Mouse (Mus musculus): ENCODE results near the gene Rlf. TPM values are rescaled to one million over a fixed set of nuclear protein-coding genes. Genes with fewer than 3 reads are reported as not detected.
"Not testable (repeated sequence)": the region's sequence is repeated elsewhere in the genome, so short reads cannot be mapped to it uniquely, and the experiment has no call there.

Rlf gene
- polyA plus RNA-seq, 1 experiment from 2014 or later: 34.4 TPM

DNA sequence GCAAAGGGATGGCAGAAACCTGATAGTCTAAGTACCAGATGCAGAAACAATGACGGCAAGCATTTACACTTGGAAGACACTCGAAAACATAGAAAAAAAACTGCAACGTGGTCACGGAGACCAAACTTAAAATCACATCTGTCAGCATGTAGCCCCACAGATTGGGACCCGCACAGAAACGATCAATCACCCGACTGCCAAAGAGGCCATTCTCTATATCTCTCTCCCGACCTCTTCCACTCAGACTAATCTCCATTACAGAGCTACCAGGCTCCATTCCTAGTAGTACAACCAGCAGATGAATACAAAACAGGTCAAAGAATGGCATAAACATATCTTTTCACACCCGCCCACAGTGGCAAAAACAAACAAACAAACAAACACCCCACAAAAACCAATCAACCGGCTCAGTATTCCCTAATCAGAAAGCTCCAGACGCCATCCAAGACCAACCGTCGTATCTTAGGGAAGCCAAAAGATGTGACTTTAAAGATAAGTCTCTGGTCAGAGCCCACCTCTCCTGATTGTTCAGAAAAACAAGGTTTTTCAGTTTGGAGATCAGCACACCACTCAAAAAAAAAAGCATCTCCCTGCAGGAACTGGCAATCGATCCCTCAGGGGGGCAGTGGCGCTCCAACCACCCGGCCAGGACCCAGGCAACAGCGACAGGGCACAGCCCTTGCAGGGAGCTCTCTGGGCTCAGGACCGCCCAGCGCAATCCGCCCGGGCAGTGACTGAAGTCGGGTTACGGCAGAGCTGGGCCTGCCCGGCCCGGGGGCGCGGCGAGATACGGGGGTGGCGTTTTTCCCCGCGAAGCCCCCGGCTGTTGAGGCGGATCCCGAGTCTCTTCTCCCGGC lies 720 bp downstream of the Rlf start:
- H3K9me3 ChIP-seq: no peaks in the 10 kb centered on the region
- no peaks in the 10 kb centered on the region for H3K36me3 ChIP-seq
- H3K9ac ChIP-seq: peak overlapping the region; percentile 87
- H3K4me3 ChIP-seq: peak overlapping the region; percentile 71
- H3K4me1 ChIP-seq: peaks cover 16% of the 10 kb centered on the region
- H3K27ac ChIP-seq: peak overlapping the region; percentile 72; the same call in 1 of the 2 replicates
- 2% methylated on average over 36 of the region's 36 CpGs for WGBS
- H3K4me2 ChIP-seq (replicated peaks): peak overlapping the region; percentile 82
- ATAC-seq (ENCODE audit: low FRiP score, low read depth): peak; percentile 88
- no peaks in the 10 kb centered on the region for H3K27me3 ChIP-seq (replicated peaks)

DNA sequence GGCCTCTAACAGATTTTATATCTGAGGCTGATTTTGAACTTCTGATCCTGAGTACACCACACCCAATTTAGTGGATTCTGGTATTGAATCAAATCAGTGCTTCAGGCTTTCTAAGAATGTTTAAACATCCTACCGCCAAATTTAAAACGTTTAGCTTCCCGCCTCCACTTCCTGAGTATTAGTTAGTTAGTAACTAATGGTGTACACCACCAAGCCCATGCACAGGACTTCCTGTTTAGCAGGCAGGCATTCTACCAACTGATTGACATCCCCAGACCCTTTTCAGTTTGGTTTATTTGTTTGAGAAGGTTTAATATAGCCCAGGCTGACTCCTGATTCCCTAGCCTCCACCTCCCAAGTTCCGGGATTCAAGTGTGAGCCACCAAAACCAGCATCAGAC lies 6.0 kb downstream of the Rlf start:
- ATAC-seq (ENCODE audit: low FRiP score, low read depth): no peak
- Histone ChIP-seq H3K27me3 (replicated peaks) (no peaks in the 10 kb centered on the region), H3K4me2 (replicated peaks) (no peak overlapping the region), H3K4me3 (no peak overlapping the region), H3K9ac (no peak overlapping the region), H3K27ac (no peak overlapping the region), H3K9me3 (no peaks in the 10 kb centered on the region), H3K4me1 (peaks cover 13% of the 10 kb centered on the region), H3K36me3 (no peaks in the 10 kb centered on the region)
- WGBS: 92% methylated on average over 4 of the region's 4 CpGs

DNA sequence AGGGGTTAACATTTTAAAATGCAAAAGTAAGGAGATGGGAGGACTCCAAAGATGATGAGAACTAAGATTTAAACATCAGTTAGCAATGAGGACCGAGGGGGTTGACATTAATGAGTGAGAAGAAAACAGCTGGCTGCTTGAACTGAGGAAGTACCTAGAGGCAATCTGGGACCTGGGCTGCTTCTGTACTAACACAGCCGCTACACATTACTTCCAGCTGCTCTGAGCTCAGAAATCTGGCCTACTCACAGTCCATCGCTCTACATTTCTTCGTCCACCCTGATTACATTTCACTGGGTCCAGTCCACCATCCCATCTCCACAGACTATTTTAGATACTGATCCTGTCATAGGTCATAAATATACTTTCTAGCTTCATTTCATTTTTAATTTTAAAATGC lies 17.0 kb downstream of the Rlf start:
- Histone ChIP-seq H3K4me3 (no peak overlapping the region), H3K27me3 (replicated peaks) (no peaks in the 10 kb centered on the region), H3K4me1 (no peaks in the 10 kb centered on the region), H3K9ac (no peak overlapping the region), H3K36me3 (no peaks in the 10 kb centered on the region), H3K9me3 (no peaks in the 10 kb centered on the region), H3K4me2 (replicated peaks) (no peak overlapping the region), H3K27ac (no peak overlapping the region)
- WGBS: 90% methylated on average over 4 of the region's 4 CpGs
- ATAC-seq (ENCODE audit: low FRiP score, low read depth): no peak

DNA sequence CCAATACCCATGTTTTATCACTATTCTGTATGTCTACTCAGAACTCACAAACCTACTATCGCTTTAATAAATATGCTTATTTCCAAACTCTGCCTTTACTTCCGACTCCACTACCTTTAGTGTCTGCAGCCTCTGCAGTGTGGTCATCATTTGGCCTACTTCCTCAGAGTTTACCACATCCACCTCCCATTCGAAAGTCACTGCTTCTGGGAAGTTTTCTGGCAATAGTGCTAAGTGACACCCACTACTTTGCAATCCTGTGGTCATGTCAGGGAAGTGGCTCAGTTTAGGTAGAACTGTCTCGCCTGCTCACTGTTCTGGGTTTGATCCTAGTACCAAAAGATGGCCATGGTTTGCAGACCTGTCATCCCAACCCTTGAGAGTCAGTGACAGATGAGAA lies 17.9 kb downstream of the Rlf start:
- H3K4me3 ChIP-seq: no peak overlapping the region
- H3K9ac ChIP-seq: no peak overlapping the region
- ATAC-seq (ENCODE audit: low FRiP score, low read depth): no peak
- H3K4me1 ChIP-seq: no peaks in the 10 kb centered on the region
- 94% methylated on average over 4 of the region's 4 CpGs for WGBS
- no peak overlapping the region for H3K4me2 ChIP-seq (replicated peaks)
- no peak overlapping the region for H3K27ac ChIP-seq
- no peaks in the 10 kb centered on the region for H3K36me3 ChIP-seq
- H3K9me3 ChIP-seq: no peaks in the 10 kb centered on the region
- no peaks in the 10 kb centered on the region for H3K27me3 ChIP-seq (replicated peaks)

DNA sequence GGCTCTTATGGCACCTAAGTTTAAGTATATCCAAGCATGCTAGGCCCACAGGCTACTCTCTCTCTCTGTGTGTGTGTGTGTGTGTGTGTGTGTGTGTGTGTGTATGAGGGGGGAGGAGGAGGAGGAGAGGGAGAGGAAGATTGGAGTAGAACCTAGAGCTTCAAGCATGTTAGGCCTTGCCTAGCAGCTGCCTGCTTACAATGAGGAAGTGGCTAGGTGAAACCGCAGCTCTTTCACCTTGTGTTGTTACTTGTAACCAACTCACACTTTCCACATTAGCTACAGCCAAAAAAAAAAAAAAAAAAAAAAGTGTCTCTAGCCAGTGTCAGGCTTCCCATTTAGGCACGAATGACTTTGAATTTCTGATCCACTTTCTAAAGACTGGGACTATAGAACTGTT lies 18.7 kb downstream of the Rlf start:
- Histone ChIP-seq H3K4me3 (no peak overlapping the region), H3K4me2 (replicated peaks) (no peak overlapping the region), H3K36me3 (no peaks in the 10 kb centered on the region), H3K9me3 (no peaks in the 10 kb centered on the region), H3K27ac (no peak overlapping the region), H3K4me1 (no peaks in the 10 kb centered on the region), H3K27me3 (replicated peaks) (no peaks in the 10 kb centered on the region), H3K9ac (no peak overlapping the region)
- WGBS: 97% methylated on average over 2 of the region's 2 CpGs
- no peak for ATAC-seq (ENCODE audit: low FRiP score, low read depth)

DNA sequence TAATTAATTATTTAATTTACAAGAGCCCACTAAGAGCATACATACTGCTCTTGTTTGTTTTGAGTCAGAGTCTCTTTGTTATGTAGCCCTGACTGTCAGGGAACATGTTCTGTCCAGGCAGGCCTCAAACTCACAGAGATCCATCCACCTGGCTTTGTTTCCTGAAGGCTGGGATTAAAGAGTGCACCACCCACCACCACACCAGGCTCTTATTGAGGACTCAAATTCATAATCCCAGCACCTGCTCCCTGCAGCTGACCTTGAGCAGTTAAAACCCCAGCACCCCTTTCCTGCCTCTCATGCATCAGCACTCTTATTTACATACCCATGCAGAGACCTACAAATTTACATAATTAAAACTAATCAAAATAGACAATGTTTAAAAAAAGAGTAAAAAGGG lies 20.1 kb downstream of the Rlf start:
- Histone ChIP-seq H3K27me3 (replicated peaks) (no peaks in the 10 kb centered on the region), H3K9ac (no peak overlapping the region), H3K36me3 (no peaks in the 10 kb centered on the region), H3K4me1 (no peaks in the 10 kb centered on the region), H3K4me3 (no peak overlapping the region), H3K27ac (no peak overlapping the region), H3K4me2 (replicated peaks) (no peak overlapping the region), H3K9me3 (no peaks in the 10 kb centered on the region)
- no peak for ATAC-seq (ENCODE audit: low FRiP score, low read depth)

DNA sequence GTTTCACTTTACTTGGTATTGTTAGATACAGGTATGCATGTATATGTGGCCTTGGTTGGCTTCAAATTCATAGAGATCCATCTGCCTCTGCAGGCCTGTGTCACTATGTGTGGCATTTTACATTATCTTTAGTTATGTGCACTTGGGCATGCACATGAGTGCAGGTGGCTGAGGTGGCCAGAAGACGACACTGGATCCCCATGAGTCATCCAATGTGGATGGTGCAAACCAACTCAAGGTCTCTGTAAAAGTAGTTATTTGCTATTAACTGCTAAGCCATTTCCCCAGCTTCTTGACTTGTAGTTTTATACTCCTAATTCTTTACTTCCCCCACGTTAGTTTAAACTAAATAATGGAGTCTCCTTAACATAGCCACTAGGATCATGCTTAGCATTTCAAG lies 22.6 kb downstream of the Rlf start:
- Histone ChIP-seq H3K4me3 (no peak overlapping the region), H3K9me3 (no peaks in the 10 kb centered on the region), H3K4me2 (replicated peaks) (no peak overlapping the region), H3K36me3 (peaks cover 4% of the 10 kb centered on the region; the same call in 1 of the 2 replicates), H3K27ac (no peak overlapping the region), H3K27me3 (replicated peaks) (no peaks in the 10 kb centered on the region), H3K4me1 (no peaks in the 10 kb centered on the region), H3K9ac (no peak overlapping the region)
- 92% methylated on average over 2 of the region's 2 CpGs for WGBS
- ATAC-seq (ENCODE audit: low FRiP score, low read depth): no peak

DNA sequence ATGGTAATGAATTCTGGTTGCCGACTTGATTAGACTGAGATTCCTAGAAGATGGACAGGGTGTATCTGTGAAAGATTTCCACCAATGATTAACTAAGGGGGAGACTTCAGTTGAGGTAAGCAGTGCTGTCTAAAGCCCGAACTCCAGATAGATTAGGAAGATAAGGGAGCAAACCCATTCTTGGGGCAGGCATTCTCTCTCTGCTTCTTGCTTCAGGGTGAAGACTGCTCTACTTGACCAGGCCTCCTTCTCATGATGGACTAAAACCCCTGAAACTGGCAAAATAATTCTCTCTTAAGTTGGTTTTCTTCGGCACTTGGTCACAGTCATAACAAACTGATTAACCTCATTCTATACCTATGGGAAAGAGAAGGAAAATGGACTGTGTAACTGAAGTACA lies 25.5 kb downstream of the Rlf start:
- no peak overlapping the region for H3K9ac ChIP-seq
- 93% methylated on average over 3 of the region's 3 CpGs for WGBS
- peaks cover 7% of the 10 kb centered on the region; the same call in 1 of the 2 replicates for H3K36me3 ChIP-seq
- H3K27me3 ChIP-seq (replicated peaks): no peaks in the 10 kb centered on the region
- H3K4me3 ChIP-seq: no peak overlapping the region
- no peak overlapping the region for H3K27ac ChIP-seq
- no peaks in the 10 kb centered on the region for H3K4me1 ChIP-seq
- H3K9me3 ChIP-seq: no peaks in the 10 kb centered on the region
- ATAC-seq (ENCODE audit: low FRiP score, low read depth): no peak
- no peak overlapping the region for H3K4me2 ChIP-seq (replicated peaks)

DNA sequence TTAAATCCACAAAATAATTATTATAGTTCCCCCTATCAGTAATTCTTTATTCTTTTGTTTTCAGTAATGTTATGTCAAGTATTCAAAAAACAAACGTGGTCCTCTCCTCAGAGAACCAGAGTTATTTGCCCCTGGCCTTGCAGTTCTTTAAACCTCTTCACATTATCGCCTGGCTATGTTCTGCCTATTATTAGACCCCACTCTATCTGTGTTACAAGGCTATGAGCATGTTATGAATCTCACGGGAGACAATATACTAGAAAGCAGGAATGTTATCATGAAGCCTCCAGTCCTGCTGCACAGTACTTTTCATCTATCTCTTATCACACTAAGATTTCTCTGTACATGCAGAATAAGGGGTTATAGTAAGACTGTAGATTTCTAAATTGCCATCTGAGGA lies 35.2 kb downstream of the Rlf start:
- no peaks in the 10 kb centered on the region for H3K27me3 ChIP-seq (replicated peaks)
- WGBS: 93% methylated on average over 3 of the region's 3 CpGs
- no peak overlapping the region for H3K4me3 ChIP-seq
- H3K9ac ChIP-seq: no peak overlapping the region
- H3K36me3 ChIP-seq: peaks cover 37% of the 10 kb centered on the region
- H3K27ac ChIP-seq: no peak overlapping the region
- H3K4me1 ChIP-seq: no peaks in the 10 kb centered on the region
- no peaks in the 10 kb centered on the region for H3K9me3 ChIP-seq
- no peak for ATAC-seq (ENCODE audit: low FRiP score, low read depth)
- H3K4me2 ChIP-seq (replicated peaks): no peak overlapping the region

DNA sequence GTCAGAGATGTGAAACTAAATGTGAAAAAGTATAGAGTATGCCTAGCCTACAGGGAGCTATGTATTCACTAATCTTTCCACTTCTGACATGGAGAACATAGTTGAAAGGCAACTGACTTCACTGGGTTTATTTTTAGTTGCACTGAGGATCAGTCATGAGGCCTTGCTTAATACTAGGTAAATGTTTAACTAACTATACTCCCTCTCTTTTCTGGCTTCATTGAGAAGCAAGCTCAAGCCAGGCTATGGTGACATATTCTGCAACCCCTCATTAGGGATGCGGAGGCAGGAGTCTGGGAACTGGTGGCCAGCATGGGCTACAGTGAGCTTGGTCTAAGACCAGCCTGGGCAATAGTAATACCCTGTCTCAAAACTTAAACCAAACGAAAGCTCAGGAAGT lies 47.2 kb downstream of the Rlf start:
- no peak overlapping the region for H3K4me2 ChIP-seq (replicated peaks)
- 95% methylated on average over 2 of the region's 2 CpGs for WGBS
- H3K27me3 ChIP-seq (replicated peaks): no peaks in the 10 kb centered on the region
- ATAC-seq (ENCODE audit: low FRiP score, low read depth): no peak
- H3K4me3 ChIP-seq: no peak overlapping the region
- H3K27ac ChIP-seq: no peak overlapping the region
- H3K4me1 ChIP-seq: no peaks in the 10 kb centered on the region
- H3K9ac ChIP-seq: no peak overlapping the region
- H3K36me3 ChIP-seq: peaks cover 54% of the 10 kb centered on the region
- no peaks in the 10 kb centered on the region for H3K9me3 ChIP-seq

DNA sequence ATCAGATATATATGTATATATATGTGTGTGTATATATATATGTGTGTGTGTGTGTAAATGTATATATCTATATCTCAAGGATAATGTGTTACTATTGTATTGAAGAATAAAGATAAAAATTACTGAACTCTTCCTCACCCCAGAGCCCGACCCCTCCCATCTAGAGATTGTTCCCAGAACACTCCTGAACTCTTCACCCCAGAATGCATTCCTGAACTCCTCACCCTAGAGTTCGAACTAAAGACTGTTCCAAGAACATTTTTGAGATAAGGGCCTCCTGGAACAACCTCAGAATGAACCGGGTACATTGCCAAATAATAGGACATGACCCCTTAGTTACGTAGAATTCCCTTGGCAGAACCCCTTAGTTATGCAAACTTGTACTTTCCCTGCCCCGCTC lies 48.2 kb downstream of the Rlf start:
- not testable (repeated sequence) for H3K9ac ChIP-seq; H3K4me3 ChIP-seq; H3K4me2 ChIP-seq (replicated peaks); H3K27ac ChIP-seq; H3K9me3 ChIP-seq; H3K27me3 ChIP-seq (replicated peaks); H3K4me1 ChIP-seq; ATAC-seq (ENCODE audit: low FRiP score, low read depth)
- H3K36me3 ChIP-seq: peaks cover 49% of the 10 kb centered on the region
- 90% methylated on average over 4 of the region's 5 CpGs for WGBS

DNA sequence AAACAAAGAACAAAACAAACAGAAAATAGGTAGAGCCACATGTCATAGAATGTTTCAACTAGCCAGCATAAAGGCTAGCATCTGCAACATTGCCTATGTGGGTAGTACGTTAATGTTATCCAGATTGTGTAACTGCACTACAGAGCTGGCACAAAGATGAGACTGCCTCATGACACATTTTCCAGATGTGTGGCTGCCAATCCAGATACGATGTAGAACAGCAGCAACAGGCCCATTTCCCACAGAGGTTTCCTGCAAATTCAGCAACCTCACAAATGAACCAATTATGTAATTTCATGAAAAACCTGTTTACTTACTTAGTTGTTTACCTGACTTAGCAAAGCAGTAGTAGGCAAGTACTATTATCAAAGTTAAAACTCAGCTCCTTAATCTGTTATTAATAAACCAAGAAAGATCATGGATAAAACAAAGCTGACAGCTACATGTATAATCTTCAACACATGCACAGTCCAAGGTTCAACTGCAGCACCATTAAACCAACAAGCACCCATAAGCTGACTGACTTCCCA lies 51.3 kb downstream of the Rlf start:
- ATAC-seq (ENCODE audit: low FRiP score, low read depth): no peak
- Histone ChIP-seq H3K4me2 (replicated peaks) (no peak overlapping the region), H3K27me3 (replicated peaks) (no peaks in the 10 kb centered on the region), H3K4me1 (no peaks in the 10 kb centered on the region), H3K4me3 (no peak overlapping the region), H3K36me3 (peaks cover 25% of the 10 kb centered on the region), H3K27ac (no peak overlapping the region), H3K9ac (no peak overlapping the region), H3K9me3 (no peaks in the 10 kb centered on the region)
- WGBS: 95% methylated on average over 2 of the region's 2 CpGs

DNA sequence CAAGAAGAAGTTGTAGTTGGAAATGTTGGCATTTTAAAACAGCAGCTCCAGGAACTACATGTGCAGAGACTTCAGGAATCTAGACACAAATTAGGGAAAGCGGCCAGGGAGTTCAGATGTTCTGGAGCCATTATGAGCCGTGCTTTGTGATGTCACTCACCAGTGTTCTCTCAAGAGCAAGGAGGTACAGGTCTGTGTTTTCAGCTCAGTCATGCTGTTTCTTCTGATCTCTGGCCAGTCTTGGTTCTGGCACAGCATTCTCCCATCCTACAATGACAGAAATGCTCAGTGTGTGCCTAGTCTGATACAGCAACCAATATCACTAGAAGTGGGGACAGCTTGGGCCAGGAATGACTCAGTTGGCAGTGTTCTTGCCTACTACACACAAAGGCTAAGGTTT lies 105.8 kb downstream of the Rlf start, which contains the start of gene Tmco2:
TSS of gene Tmco2 (minus strand) at position 101 of the 400 bp plus-strand sequence.
- Histone ChIP-seq H3K36me3 (no peaks in the 10 kb centered on the region), H3K4me3 (no peak within 1 kb of the TSS), H3K4me1 (no peaks in the 10 kb centered on the region), H3K27me3 (replicated peaks) (no peaks in the 10 kb centered on the region), H3K9me3 (no peaks in the 10 kb centered on the region), H3K4me2 (replicated peaks) (no peak within 1 kb of the TSS), H3K9ac (no peak within 1 kb of the TSS), H3K27ac (no peak within 1 kb of the TSS)
- WGBS: 93% methylated on average over 2 of the region's 2 CpGs
- ATAC-seq (ENCODE audit: low FRiP score, low read depth): no peak

Measured in neural tube, embryonic 12.5 days (tissue).